Mouse (Mus musculus): ENCODE results near the gene Golga2.
"Not testable (repeated sequence)": the region's sequence is repeated elsewhere in the genome, so short reads cannot be mapped to it uniquely, and the experiment has no call there.

DNA sequence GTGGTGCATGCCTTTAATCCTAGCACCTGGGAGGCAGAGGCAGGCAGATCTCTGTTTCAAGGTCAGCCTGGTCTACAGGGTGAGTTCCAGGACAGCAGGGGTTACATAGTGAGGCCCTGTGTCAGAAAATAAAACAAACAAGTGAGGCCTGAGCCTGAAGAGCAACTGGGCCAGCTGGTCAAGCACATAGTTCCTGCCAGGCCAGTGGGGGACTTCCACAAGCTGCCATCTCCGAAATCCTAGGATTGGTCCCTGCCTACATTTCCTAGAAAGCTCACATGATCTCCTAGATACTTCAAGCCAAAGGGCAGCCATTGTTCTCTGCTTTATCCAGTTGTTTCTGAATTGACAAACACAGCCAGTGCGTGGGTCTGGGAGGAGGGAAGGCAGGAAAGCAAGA is 8.7 kb downstream of the Golga2 start:
- TF ChIP-seq CTCF, EP300 (IDR thresholded peaks at IDR 0.05; ENCODE audit: low read depth): not testable (repeated sequence)

All from liver, embryonic 14.5 days (tissue).